Mouse (Mus musculus) erythroblast, embryonic 14.5 days (primary cell): ENCODE results near the gene Ring1. TPM values are rescaled to one million over a fixed set of nuclear protein-coding genes. Genes with fewer than 3 reads are reported as not detected.
"Not testable (repeated sequence)": the region's sequence is repeated elsewhere in the genome, so short reads cannot be mapped to it uniquely, and the experiment has no call there.

Experiments used
- H3K27me3 ChIP-seq: 2 replicates; pipeline ENCODE4 v1.6.1; 2012; ENCODE audit warnings: inconsistent platforms; ENCODE audit not compliant: control insufficient read depth
- H3K36me3 ChIP-seq: 2 replicates; pipeline ENCODE4 v1.6.1; 2012; ENCODE audit warnings: mild to moderate bottlenecking, inconsistent platforms; ENCODE audit not compliant: control insufficient read depth
- H3K4me1 ChIP-seq: 2 replicates; pipeline ENCODE4 v1.6.1; 2012; ENCODE audit warnings: inconsistent platforms; ENCODE audit not compliant: control insufficient read depth
- H3K4me3 ChIP-seq: replicated peaks from 2 replicates; pipeline ENCODE3; 2012; ENCODE audit warnings: moderate library complexity, mild to moderate bottlenecking, inconsistent platforms
- H3K9me3 ChIP-seq: 2 replicates; pipeline ENCODE4 v1.6.1; 2012; ENCODE audit warnings: low read length, inconsistent platforms, mixed read lengths; ENCODE audit not compliant: control insufficient read depth
- GATA1 ChIP-seq: IDR thresholded peaks from 2 replicates; pipeline ENCODE4 v1.6.1; 2012; ENCODE audit warnings: low read length, inconsistent platforms, mixed read lengths
- TAL1 ChIP-seq: IDR thresholded peaks from 3 replicates; pipeline ENCODE4 v1.6.1; 2012; ENCODE audit warnings: low read length, inconsistent platforms, mixed read lengths
- polyA plus RNA-seq: library from polyadenylated mRNA; stranded (reverse); fragments of >175 nt; gene quantifications from 2 replicates; pipeline ENCODE4 v1.2.3, GENCODE M21; 2012

The Ring1 gene
- polyA plus RNA-seq, 1 experiment: 1.8 TPM

DNA sequence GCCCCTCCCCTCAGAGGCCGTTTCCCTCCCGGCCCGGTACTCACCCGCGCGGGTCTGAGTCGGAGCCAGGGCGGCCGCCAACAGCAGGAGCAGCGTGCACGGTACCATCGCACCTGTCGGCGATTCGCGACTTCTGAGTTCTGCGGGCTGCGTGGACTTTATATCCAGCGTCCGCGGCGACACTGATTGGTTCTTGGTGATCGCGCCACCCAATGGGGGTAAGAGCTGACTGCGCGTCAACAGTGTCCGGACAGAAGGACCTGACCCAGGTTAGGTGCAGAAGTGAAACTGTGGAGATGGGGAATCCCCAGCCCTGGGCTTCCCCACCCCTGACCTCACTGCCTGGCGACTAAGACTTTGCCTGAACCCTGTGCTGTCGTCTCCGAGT is 24.3 kb downstream of the Ring1 start, which contains the start of gene H2-K1:
Gene H2-K1, minus strand, starts transcription at position 198 of the 388 bp plus-strand sequence.
- no peaks in the 10 kb centered on the region for H3K36me3 ChIP-seq
- no peaks in the 10 kb centered on the region for H3K9me3 ChIP-seq
- peak within 1 kb of the TSS; percentile 57 for H3K4me3 ChIP-seq
- TF ChIP-seq GATA1 (no peak), TAL1 (no peak)
- H3K27me3 ChIP-seq: peaks cover 43% of the 10 kb centered on the region
- H3K4me1 ChIP-seq: no peaks in the 10 kb centered on the region

- H3K9me3 ChIP-seq: no peaks in the 10 kb centered on the region
- no peak for TF ChIP-seq TAL1
- TF ChIP-seq GATA1: no peak
- peaks cover 43% of the 10 kb centered on the region for H3K27me3 ChIP-seq
- H3K4me3 ChIP-seq: peak overlapping the region; percentile 57
- no peaks in the 10 kb centered on the region for H3K4me1 ChIP-seq
- no peaks in the 10 kb centered on the region for H3K36me3 ChIP-seq
These were observed 24.9 kb downstream of the Ring1 start for GRCm38 (mm10) chr17:33999341-34000149.

DNA sequence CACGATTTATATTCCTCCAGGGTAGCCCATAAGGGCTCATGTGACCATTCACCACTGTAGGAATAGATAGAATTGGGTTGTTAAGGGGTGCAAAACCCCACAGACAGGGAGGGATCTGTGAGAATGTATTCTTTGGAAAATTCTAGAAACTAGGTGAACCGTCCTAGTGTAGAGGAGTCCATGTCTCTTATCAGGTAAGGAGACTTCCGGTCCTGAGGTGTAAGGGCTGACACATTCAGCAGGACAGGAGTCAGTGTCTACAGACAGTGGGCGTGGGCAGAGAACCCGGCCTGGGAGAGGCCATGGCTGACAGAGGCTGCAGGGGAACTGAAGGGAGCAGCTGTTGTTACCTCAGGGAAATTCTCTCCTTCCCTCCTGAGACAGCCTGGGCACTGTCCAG is 25.8 kb downstream of the Ring1 start:
- not testable (repeated sequence) for H3K4me1 ChIP-seq, H3K9me3 ChIP-seq, H3K36me3 ChIP-seq, H3K4me3 ChIP-seq
- H3K27me3 ChIP-seq: peaks cover 43% of the 10 kb centered on the region

GRCm38 (mm10) chr17:33997025-33997424 is 27.5 kb downstream of the Ring1 start:
- peaks cover 41% of the 10 kb centered on the region for H3K27me3 ChIP-seq
- H3K9me3 ChIP-seq, H3K4me1 ChIP-seq, H3K36me3 ChIP-seq, H3K4me3 ChIP-seq: not testable (repeated sequence)

DNA sequence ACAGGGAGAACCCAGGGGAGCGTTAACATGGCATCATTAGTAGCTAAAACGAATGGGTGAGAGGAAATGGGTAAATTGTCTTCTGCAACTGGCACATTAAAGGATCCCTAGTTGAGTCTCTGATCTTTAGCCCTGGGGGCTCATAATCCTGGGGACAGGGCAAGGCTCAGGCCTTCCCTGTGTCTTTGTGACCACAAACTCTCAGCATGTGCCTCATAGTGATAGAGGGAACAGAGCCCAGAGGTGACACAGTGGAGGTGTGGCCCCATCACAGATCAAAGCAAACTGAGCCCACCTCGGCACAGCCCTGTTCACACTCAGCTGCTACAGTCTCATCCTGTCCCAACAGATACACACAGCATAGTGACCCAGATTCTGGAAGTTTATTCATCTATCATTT is 28.8 kb downstream of the Ring1 start:
- Histone ChIP-seq H3K4me3 (no peak overlapping the region), H3K9me3 (no peaks in the 10 kb centered on the region), H3K27me3 (peaks cover 28% of the 10 kb centered on the region), H3K4me1 (no peaks in the 10 kb centered on the region), H3K36me3 (no peaks in the 10 kb centered on the region)
- no peak for TF ChIP-seq TAL1

DNA sequence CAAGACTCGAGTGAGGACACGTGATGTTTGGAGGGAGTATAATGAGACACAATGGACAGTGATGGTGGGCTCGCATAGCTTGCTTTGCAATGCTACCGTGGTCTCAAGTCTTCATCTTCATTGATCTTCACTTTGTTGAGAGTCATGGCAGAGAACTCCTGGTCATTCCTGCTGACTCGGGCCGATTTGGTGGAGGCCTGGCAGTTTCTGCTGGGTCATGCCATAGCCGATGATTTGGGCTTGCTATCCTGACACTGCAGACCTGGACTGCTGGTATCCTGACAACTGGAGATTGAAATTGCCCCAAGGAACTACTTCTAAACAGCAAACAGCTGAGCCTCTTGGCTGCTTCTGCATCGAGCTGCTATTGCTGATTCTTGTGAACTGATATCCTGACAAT is 29.5 kb downstream of the Ring1 start:
- peaks cover 21% of the 10 kb centered on the region for H3K27me3 ChIP-seq
- H3K4me1 ChIP-seq: no peaks in the 10 kb centered on the region
- H3K36me3 ChIP-seq: no peaks in the 10 kb centered on the region
- no peaks in the 10 kb centered on the region for H3K9me3 ChIP-seq
- no peak overlapping the region for H3K4me3 ChIP-seq
- no peak for TF ChIP-seq GATA1
- no peak for TF ChIP-seq TAL1

DNA sequence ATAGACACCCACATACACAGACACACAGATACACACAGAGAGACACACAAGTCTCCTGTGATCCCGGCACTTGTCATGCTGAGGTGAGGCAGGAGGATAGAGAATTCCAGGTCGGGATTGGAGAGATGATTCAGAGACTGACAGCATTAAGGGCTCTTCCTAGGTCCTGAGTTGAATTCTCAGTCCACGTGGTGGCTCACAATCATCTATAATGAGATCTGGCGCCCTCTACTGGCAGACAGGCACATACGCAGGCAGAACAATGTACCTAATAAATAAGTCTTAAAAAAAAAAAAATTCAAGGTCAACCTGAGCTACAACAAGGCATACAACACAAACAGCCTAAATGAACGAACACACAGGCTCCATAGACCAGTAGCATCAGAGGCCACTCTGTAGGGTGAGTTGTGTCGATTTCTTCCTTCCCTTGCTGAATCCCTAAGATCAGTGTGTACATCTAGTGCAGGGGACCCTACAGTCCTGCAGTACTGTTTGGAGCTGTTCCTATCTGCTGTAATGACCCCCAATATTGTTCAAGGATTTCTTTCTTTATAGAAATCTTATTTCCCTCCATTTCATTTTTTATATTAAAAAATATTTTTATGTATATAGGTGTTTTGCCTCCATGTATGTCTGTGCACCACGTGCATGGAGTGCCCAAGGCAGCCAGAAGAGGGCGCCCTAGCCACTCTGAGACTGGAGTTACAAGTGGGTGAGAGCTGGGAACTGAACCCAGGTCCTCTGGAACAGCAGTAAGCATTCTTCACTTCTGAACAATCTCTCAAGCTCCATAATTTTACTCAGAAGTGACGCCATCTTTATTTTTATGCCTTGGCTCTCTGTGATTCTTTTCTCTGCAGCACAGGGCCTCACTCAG is 32.5 kb downstream of the Ring1 start:
- Histone ChIP-seq H3K4me3 (no peak overlapping the region), H3K27me3 (peaks cover 7% of the 10 kb centered on the region), H3K36me3 (no peaks in the 10 kb centered on the region), H3K4me1 (no peaks in the 10 kb centered on the region), H3K9me3 (no peaks in the 10 kb centered on the region)
- TF ChIP-seq GATA1 (no peak), TAL1 (no peak)

DNA sequence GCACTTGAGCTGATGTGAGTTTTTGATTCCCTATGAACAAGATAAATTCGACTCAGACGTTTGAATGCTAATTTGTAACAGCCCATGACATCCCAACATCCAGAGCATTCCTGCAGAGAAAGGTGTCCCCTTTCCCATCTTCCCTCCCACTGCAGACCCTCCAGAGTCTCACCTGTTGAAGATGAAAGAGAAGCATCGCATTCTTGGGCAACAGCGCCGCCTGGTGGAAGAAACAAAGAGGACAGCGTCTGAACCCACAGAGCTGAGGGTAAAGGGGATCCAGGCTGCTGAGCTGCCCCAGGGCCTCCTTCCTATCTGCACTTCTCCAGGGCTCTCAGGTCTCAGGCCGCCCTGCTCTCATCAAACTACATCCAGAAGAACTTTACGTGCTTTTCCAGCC is 42.3 kb downstream of the Ring1 start:
- H3K27me3 ChIP-seq: peaks cover 33% of the 10 kb centered on the region
- H3K9me3 ChIP-seq, H3K36me3 ChIP-seq, H3K4me1 ChIP-seq, H3K4me3 ChIP-seq: not testable (repeated sequence)

DNA sequence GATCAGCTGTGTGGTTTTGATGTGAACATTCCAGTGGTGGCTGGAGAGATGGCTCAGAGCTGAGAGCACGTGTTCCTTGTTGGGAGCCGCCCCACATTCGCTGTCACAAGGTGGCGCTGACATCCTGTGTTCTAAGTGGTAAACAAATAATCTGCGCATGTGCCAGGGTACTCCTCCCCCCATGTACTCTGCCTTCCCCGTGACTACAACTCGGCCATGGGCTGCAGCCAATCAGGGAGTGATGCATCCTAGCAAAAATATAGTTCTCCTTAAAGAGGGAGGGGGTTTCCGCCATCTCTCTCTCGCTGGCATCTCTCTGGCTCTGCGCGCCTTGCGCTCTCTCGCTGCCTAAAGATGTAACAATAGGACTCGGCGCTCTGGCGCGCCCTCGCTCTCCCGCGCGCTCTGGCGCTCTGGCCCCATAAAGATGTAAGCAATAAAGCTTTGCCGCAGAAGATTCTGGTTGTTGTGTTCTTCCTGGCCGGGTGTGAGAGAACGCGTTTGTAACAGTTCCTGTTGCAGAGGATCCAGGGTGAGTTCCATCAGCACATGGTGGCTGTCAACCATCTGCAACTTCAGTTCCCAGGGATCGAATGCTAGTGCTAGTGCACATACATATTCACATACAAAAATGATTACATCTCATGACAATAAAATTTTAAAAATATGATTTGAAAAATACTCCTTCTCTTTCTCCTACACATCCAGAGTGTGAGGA is 43.1 kb downstream of the Ring1 start:
- not testable (repeated sequence) for H3K9me3 ChIP-seq, H3K36me3 ChIP-seq, H3K4me1 ChIP-seq, H3K4me3 ChIP-seq
- peaks cover 36% of the 10 kb centered on the region for H3K27me3 ChIP-seq
